Mouse (Mus musculus): Measurements from ENCODE around the gene Clec2d. TPM values are rescaled to one million over a fixed set of nuclear protein-coding genes. Genes with fewer than 3 reads are reported as not detected.

The Clec2d gene
- total and polyA plus RNA-seq, 3 experiments, result 0.50 to 2.8 TPM; not detected in 1

DNA sequence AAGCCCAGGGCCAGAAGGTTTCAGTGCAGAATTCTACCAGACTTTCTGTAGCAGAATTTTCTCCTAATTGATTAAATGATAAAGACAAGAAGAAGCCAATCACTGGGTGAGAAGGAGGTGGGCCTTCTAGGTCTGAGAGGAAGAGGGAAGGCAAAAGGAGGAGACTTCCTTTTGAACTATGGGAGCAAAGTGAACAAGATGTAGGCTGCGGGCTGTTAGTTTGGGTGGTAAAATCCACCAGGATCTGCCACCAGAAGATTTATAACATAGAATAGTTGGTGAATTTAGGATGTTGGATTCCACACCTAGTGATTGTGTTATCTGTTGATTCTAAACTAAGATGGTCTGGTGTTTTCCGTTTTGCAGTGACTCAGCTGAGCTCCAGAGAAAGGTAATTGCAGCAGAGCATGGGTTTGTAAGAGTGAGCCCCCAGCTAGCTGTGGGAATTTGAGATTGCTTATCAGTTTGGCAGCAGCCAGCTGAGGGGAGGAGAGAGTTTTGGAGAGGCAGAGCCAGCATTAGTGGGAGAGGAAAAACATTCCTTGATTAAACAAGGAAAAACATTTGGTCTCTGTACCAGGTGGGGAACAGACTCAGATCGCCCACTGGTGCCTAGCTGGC is 39.6 kb downstream of the Clec2d start (continued):
- TF ChIP-seq CTCF (IDR thresholded peaks at IDR 0.05 in 2 of 3, conservative IDR thresholded peaks at IDR 0.05 in 1 of 3; ENCODE audit: control insufficient read depth in 1 of 3, insufficient read depth in 1 of 3, low read depth in 2 of 3, low read length in 3 of 3, poor library complexity in 1 of 3, severe bottlenecking in 1 of 3), result no peak
- TF ChIP-seq CHD1 (IDR thresholded peaks at IDR 0.05; ENCODE audit: low read depth, low read length), result no peak
- no peak for TF ChIP-seq MAX (IDR thresholded peaks at IDR 0.05; ENCODE audit: low read length)
- peak; percentile 95 for TF ChIP-seq ETS1 (IDR thresholded peaks at IDR 0.05; ENCODE audit: low read depth, low read length)
- no peak for TF ChIP-seq POLR2AphosphoS5 (IDR thresholded peaks at IDR 0.05; ENCODE audit: borderline replicate concordance, low read depth, low read length)
- TF ChIP-seq GATA1 (IDR thresholded peaks at IDR 0.05; ENCODE audit: low read depth, low read length), result peak; percentile 75
- TF ChIP-seq TAL1 (IDR thresholded peaks at IDR 0.05; ENCODE audit: low read length), result peak; percentile 47

DNA sequence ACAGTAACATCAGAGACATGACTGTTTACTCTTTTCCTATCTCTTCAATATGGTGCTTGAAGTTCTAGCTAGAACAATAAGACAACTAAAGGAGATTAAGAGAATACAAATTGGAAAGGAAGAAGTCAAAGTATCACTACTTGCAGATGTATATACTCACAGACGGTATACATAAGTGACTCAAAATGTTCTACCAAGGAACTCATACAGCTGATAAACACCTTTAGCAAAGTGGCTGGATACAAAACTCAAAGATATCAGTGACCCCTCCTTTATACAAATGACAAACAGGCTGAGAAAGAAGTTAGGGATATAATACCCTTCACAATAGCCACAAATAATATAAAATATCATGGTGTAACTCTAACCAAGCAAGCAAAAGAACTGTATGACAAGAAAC is 40.6 kb downstream of the Clec2d start:
- TF ChIP-seq USF1 (IDR thresholded peaks at IDR 0.05; ENCODE audit: low read depth, low read length) (no peak), MAZ (IDR thresholded peaks at IDR 0.05; ENCODE audit: low read depth, low read length) (no peak), POLR2A (IDR thresholded peaks at IDR 0.05; ENCODE audit: control insufficient read depth in 1 of 2, insufficient read depth in 1 of 2, low read depth in 1 of 2, low read length in 2 of 2, poor library complexity in 1 of 2) (no peak), TAL1 (IDR thresholded peaks at IDR 0.05; ENCODE audit: low read length) (peak; percentile 54), NELFE (IDR thresholded peaks at IDR 0.05; ENCODE audit: low read depth, low read length) (no peak), GATA1 (IDR thresholded peaks at IDR 0.05; ENCODE audit: low read depth, low read length) (peak; percentile 41; the same call in 1 of the 2 replicates), ETS1 (IDR thresholded peaks at IDR 0.05; ENCODE audit: low read depth, low read length) (peak; percentile 35; the same call in 1 of the 2 replicates), TCF12 (IDR thresholded peaks at IDR 0.05; ENCODE audit: low read depth, low read length) (peak; percentile 54; the same call in 1 of the 2 replicates), EP300 (IDR thresholded peaks at IDR 0.05; ENCODE audit: low read depth in 1 of 2, low read length in 2 of 2) (peak; percentile 28 to 75; a peak in 3 of 4 replicates)
- DNase-seq (ENCODE audit: low read depth, low spot score), result peak; percentile 51
- Histone ChIP-seq H3K9ac (ENCODE audit: control insufficient read depth, low read depth, low read length, poor library complexity, severe bottlenecking) (no peak overlapping the region), H3K27me3 (ENCODE audit: control insufficient read depth in 1 of 2, insufficient read depth in 2 of 2, low read length in 2 of 2) (no peaks in the 10 kb centered on the region), H3K4me1 (ENCODE audit: control insufficient read depth in 1 of 2, insufficient read depth in 2 of 2, low read length in 2 of 2) (peaks cover 25 to 46% of the 10 kb centered on the region in 2 experiments), H3K36me3 (ENCODE audit: control insufficient read depth in 1 of 2, insufficient read depth in 2 of 2, low read length in 2 of 2) (peaks cover 0 to 51% of the 10 kb centered on the region in 2 experiments; a peak in 2 of 4 replicates), H3K27ac (ENCODE audit: control insufficient read depth, low read depth, low read length) (no peak overlapping the region), H3K79me2 (ENCODE audit: control insufficient read depth, insufficient read depth, low read length, poor library complexity) (no peaks in the 10 kb centered on the region), H3K4me3 (ENCODE audit: control insufficient read depth in 1 of 2, insufficient read depth in 1 of 2, low read depth in 2 of 2, low read length in 2 of 2) (no peak overlapping the region), H3K9me3 (replicated peaks; ENCODE audit: insufficient read depth, low read length) (no peaks in the 10 kb centered on the region)

DNA sequence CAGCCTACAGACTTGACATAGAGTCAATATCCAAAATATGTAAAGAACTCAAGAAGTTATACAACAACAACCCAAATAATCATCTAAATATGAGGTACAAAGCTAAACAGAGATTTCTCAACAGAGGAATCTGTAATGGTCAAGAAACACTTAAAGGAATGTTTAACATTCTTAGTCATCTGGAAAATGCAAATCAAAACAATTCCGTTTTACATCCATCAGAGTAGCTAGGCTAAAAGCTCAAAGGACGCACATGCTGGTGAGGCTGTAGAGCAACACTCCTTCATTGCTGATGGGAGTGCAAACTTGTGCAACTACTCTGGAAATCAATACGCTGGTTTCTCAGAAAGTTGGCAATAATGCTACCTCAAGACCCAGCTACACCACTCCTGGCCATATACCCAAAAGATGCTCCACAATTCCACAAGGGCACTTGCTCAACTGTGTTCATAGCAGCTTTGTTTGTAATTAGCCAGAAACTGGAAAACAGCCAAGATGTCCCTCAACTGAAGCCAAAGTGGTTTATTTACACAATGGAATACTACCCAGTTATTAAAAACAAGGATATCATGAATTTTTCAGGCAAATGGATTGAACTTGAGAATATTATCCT is 41.9 kb downstream of the Clec2d start:
- Histone ChIP-seq H3K9ac (ENCODE audit: control insufficient read depth, low read depth, low read length, poor library complexity, severe bottlenecking) (no peak overlapping the region), H3K27ac (ENCODE audit: control insufficient read depth, low read depth, low read length) (no peak overlapping the region), H3K4me1 (ENCODE audit: control insufficient read depth in 1 of 2, insufficient read depth in 2 of 2, low read length in 2 of 2) (peaks cover 22 to 41% of the 10 kb centered on the region in 2 experiments), H3K27me3 (ENCODE audit: control insufficient read depth in 1 of 2, insufficient read depth in 2 of 2, low read length in 2 of 2) (no peaks in the 10 kb centered on the region), H3K36me3 (ENCODE audit: control insufficient read depth in 1 of 2, insufficient read depth in 2 of 2, low read length in 2 of 2) (peaks cover 0 to 50% of the 10 kb centered on the region in 2 experiments; a peak in 2 of 4 replicates), H3K4me3 (ENCODE audit: control insufficient read depth in 1 of 2, insufficient read depth in 1 of 2, low read depth in 2 of 2, low read length in 2 of 2) (no peak overlapping the region), H3K79me2 (ENCODE audit: control insufficient read depth, insufficient read depth, low read length, poor library complexity) (no peaks in the 10 kb centered on the region), H3K9me3 (replicated peaks; ENCODE audit: insufficient read depth, low read length) (no peaks in the 10 kb centered on the region)
- no peak for DNase-seq (ENCODE audit: low read depth, low spot score)
- no peak for TF ChIP-seq TAL1 (IDR thresholded peaks at IDR 0.05; ENCODE audit: low read length)
- no peak for TF ChIP-seq HCFC1 (IDR thresholded peaks at IDR 0.05; ENCODE audit: low read depth, low read length)
- no peak for TF ChIP-seq POLR2AphosphoS2 (IDR thresholded peaks at IDR 0.05; ENCODE audit: low read length)
- TF ChIP-seq MEF2A (IDR thresholded peaks at IDR 0.05; ENCODE audit: extremely low read depth, insufficient replicate concordance, low read depth, low read length, poor library complexity, severe bottlenecking), result no peak
- TF ChIP-seq ZMIZ1 (IDR thresholded peaks at IDR 0.05; ENCODE audit: low read depth, low read length), result no peak
- no peak for TF ChIP-seq CTCF (IDR thresholded peaks at IDR 0.05 in 2 of 3, conservative IDR thresholded peaks at IDR 0.05 in 1 of 3; ENCODE audit: control insufficient read depth in 1 of 3, insufficient read depth in 1 of 3, low read depth in 2 of 3, low read length in 3 of 3, poor library complexity in 1 of 3, severe bottlenecking in 1 of 3)
- no peak for TF ChIP-seq KAT2A (conservative IDR thresholded peaks at IDR 0.05; ENCODE audit: low read depth, low read length)
